Mouse (Mus musculus) 416B (cell line): ENCODE results near the gene Nr3c2.
A peak's percentile ranks its signal among the peaks of the same experiment; 100 is the strongest.

Source experiments
- DNase-seq: peaks from one replicate; pipeline ENCODE4 v3.0.0; 2011; ENCODE audit warnings: low read depth

The Nr3c2 gene

GRCm38 (mm10) chr8:76899411-76900154, at the start of gene Nr3c2:
Nr3c2 (plus strand) TSS chr8:76899442.
- no peak for DNase-seq

GRCm38 (mm10) chr8:76858534-76858933, 40.7 kb upstream of the Nr3c2 start:
- DNase-seq: peak; percentile 39

- DNase-seq: no peak
These were observed 39.5 kb upstream of the Nr3c2 start for GRCm38 (mm10) chr8:76859709-76860108.

- DNase-seq: no peak
These were observed 36.2 kb upstream of the Nr3c2 start for GRCm38 (mm10) chr8:76863066-76863465.

GRCm38 (mm10) chr8:76876809-76877208, 22.4 kb upstream of the Nr3c2 start:
- no peak for DNase-seq

GRCm38 (mm10) chr8:76897050-76897449, 2.2 kb upstream of the Nr3c2 start:
- peak; percentile 44 for DNase-seq

- DNase-seq: no peak
These were observed 376 bp upstream of the Nr3c2 start for GRCm38 (mm10) chr8:76898721-76899410.

GRCm38 (mm10) chr8:76900155-76901141, 1.2 kb downstream of the Nr3c2 start:
- no peak for DNase-seq

- DNase-seq: no peak
These were observed 2.4 kb downstream of the Nr3c2 start for GRCm38 (mm10) chr8:76901430-76902204.

GRCm38 (mm10) chr8:76902205-76903078, 3.2 kb downstream of the Nr3c2 start:
- DNase-seq: no peak

GRCm38 (mm10) chr8:76911206-76911605, 12.0 kb downstream of the Nr3c2 start:
- no peak for DNase-seq

- DNase-seq: peak; percentile 39
These were observed 13.4 kb downstream of the Nr3c2 start for GRCm38 (mm10) chr8:76912678-76913077.

- no peak for DNase-seq
These were observed 14.0 kb downstream of the Nr3c2 start for GRCm38 (mm10) chr8:76913207-76913606.

- DNase-seq: no peak
These were observed 16.0 kb downstream of the Nr3c2 start for GRCm38 (mm10) chr8:76915260-76915659.

GRCm38 (mm10) chr8:76919546-76919945, 20.3 kb downstream of the Nr3c2 start:
- DNase-seq: no peak

- no peak for DNase-seq
These were observed 24.9 kb downstream of the Nr3c2 start for GRCm38 (mm10) chr8:76924150-76924549.

- DNase-seq: no peak
These were observed 29.1 kb downstream of the Nr3c2 start for GRCm38 (mm10) chr8:76928326-76928725.

- no peak for DNase-seq
These were observed 29.6 kb downstream of the Nr3c2 start for GRCm38 (mm10) chr8:76928808-76929207.

- no peak for DNase-seq
These were observed 65.8 kb downstream of the Nr3c2 start for GRCm38 (mm10) chr8:76965046-76965445.

GRCm38 (mm10) chr8:76971187-76971586, 71.9 kb downstream of the Nr3c2 start:
- no peak for DNase-seq
